Mouse (Mus musculus) brain, adult 2 months (tissue): ENCODE results near the gene Mllt11.

Source experiments
- DNase-seq: peaks from one replicate; pipeline ENCODE4 v3.0.0; 2011; ENCODE audit warnings: low read depth, low spot score

Gene Mllt11

GRCm38 (mm10) chr3:95173256-95173949 is 58.6 kb downstream of the Mllt11 start:
- no peak for DNase-seq

DNA sequence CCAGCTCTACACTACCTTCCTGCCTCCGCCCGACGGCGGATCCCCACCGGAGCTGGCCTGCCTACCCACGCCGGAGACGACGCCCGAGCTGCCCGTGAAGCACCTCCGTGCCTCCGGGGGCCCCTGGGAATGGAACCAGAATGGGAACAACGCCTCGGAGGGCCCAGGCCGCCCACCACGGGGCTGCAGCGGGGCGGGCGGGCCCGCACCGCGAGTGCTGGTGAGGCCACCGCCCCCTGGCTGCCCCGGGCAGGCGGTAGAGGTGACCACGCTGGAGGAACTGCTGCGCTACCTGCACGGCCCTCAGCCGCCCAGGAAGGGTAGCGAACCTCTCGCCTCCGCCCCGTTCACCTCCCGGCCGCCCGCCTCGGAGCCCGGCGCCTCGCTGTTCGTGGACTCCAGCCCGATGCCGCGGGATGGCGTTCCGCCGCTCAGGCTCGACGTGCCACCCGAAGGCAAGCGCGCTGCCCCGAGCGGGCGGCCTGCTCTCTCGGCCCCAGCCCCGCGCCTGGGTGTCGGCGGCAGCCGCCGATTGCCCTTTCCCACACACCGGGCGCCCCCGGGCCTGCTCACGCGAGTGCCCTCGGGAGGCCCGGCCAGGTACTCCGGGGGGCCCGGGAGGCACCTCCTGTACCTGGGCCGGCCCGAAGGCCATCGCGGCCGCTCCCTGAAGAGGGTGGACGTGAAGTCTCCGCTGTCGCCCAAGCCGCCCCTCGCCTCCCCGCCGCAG is 59.3 kb downstream of the Mllt11 start:
- DNase-seq: no peak

DNA sequence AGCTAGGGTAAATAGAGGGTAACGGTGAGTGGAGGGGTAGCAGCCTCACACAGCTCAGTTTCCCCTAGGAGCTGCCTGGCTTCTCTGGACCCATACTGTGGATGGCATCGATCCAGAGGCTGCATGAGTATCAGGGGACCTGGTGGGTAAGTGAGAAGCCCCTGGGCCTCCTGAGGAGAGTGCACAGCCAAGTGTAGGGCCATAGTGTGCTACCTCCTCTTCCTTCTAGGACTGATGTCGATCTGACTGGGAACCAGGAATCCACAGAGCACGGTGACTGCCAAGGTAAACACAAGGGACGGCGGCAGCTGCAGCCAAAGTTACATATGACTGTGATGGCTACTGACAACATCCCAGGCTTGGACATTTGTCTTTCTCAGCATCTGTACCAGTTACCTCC is 60.9 kb downstream of the Mllt11 start:
- no peak for DNase-seq

DNA sequence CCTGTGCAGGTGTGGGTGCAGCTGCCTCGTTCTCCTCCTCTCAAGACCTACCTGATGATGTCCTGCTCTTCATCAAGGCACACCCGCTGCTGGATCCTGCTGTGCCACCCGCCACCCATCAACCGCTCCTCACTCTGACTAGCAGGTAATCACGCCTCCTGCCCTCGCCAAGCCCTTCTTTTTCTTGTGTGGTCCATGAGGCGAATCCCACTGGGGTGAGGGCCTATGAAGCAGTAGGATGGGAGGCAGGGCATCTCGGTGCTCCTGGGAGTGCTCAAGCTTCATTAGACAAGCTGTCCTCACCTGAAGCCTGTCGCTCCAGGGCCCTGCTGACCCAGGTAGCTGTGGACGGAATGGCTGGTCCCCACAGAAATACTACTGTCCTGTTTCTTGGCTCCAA is 62.0 kb downstream of the Mllt11 start:
- DNase-seq: no peak
